In the genomic region with DNA sequence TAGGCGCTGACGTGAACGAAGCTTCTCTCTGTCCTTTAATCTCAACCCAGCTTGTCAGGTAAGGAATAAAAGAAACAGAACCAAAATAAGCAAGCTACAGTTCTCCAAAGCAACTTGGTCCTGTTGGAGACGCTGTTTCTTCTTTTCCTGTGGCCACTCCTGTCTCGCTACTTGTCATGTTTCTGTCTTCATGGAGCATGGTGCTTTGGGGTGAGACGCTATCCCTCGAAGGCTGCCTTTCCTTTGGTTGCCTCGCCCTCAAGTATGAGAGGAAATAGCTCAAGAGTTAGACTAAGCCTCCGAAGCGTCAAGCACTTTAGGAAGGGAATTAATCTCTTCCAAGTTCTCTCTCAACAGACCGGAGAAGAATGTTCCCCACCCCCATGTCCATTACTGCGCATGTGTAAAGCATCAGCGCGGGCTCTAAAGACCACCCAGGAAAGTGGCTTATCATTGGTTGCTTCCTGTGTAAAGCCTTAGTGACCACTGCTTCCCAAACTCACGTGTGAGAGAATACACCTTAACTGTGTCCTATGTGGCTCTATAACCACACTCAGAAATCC, we compare ENCODE assay signal across 10 mouse cellular contexts. TPM values are rescaled to one million over a fixed set of nuclear protein-coding genes. Genes with fewer than 3 reads are reported as not detected.
DNase-seq lines count a peak whose midpoint lies in the region; ATAC-seq and TF ChIP-seq lines count a peak whose summit lies in the region.
"Had no signal": no experiment of that assay in that cellular context is flagged by ENCODE, and none has a peak within 500 bp of the region (broad histone marks: within the 10 kb centered on the region; RNA-seq: fewer than 3 reads in every experiment).

No protein-coding gene starts in this region.

- no peak for TF ChIP-seq CTCF in left cerebral cortex, adult 2 months (IDR thresholded peaks at IDR 0.05)

- intact Hi-C loops in left cerebral cortex, adult 2 months (cut with DNase I): no loop called here
- intact Hi-C loops in left cerebral cortex, postnatal 36 days (cut with DNase I): no loop called here

- TF ChIP-seq POLR2A in limb, embryonic 14.5 days (IDR thresholded peaks at IDR 0.05; ENCODE audit: borderline replicate concordance, extremely low read depth, insufficient read depth, insufficient read length): no peak

- peaks cover 25% of the 10 kb centered on the region for H3K4me1 ChIP-seq in heart, embryonic 11.5 days (ENCODE audit: control insufficient read depth, insufficient read depth, low read length)
- no peaks in the 10 kb centered on the region for H3K4me1 ChIP-seq in limb, embryonic 14.5 days (ENCODE audit: control insufficient read depth, insufficient read depth, low read length)
- peaks cover 27% of the 10 kb centered on the region for H3K4me1 ChIP-seq in stomach, embryonic 14.5 days (ENCODE audit: control insufficient read depth, insufficient read depth, low read length)

- ATAC-seq in heart, embryonic 11.5 days (replicated peaks; ENCODE audit: insufficient number of reproducible peaks, low FRiP score, low TSS enrichment): no peak
- ATAC-seq in limb, embryonic 14.5 days (ENCODE audit: low FRiP score, low read depth): no peak
- peak; percentile 38; the same call in 1 of the 2 replicates for ATAC-seq in stomach, embryonic 14.5 days (ENCODE audit: insufficient number of reproducible peaks, insufficient read depth, low FRiP score, low read depth)
- ATAC-seq in granulocyte monocyte progenitor cell, adult 5-6 weeks (replicated peaks; ENCODE audit: poor library complexity, severe bottlenecking): no peak

- H3K27me3 ChIP-seq in heart, embryonic 11.5 days (ENCODE audit: control insufficient read depth, insufficient read depth, low read length): no peaks in the 10 kb centered on the region
- H3K27me3 ChIP-seq in limb, embryonic 14.5 days (ENCODE audit: control insufficient read depth, insufficient read depth, low read length): no peaks in the 10 kb centered on the region
- no peaks in the 10 kb centered on the region for H3K27me3 ChIP-seq in stomach, embryonic 14.5 days (ENCODE audit: control insufficient read depth, insufficient read depth, low read length)
- H3K27me3 ChIP-seq: limb, embryonic 12.5 days had no signal

- H3K4me2 ChIP-seq in heart, embryonic 11.5 days: peak overlapping the region; percentile 52
- H3K4me2 ChIP-seq in limb, embryonic 14.5 days (replicated peaks; ENCODE audit: low read depth, low read length, severe bottlenecking): no peak overlapping the region
- peak overlapping the region; percentile 31 for H3K4me2 ChIP-seq in stomach, embryonic 14.5 days (replicated peaks; ENCODE audit: low read depth, low read length)
- H3K4me2 ChIP-seq: limb, embryonic 12.5 days had no signal

- H3K27ac ChIP-seq in left cerebral cortex, adult 2 months: peak overlapping the region; percentile 56
- peak overlapping the region; percentile 87 for H3K27ac ChIP-seq in heart, embryonic 11.5 days (ENCODE audit: low read depth, low read length)
- H3K27ac ChIP-seq in limb, embryonic 14.5 days (replicated peaks; ENCODE audit: low read depth, low read length): no peak overlapping the region
- H3K27ac ChIP-seq in stomach, embryonic 14.5 days (ENCODE audit: low read length): peak overlapping the region; percentile 96

- DNase-seq in left cerebral cortex, adult 2 months (ENCODE audit: extremely low spot score in 1 of 2, low spot score in 2 of 2): no peak
- DNase-seq in left cerebral cortex, postnatal 36 days (ENCODE audit: low spot score in 2 of 2): no peak
- DNase-seq in limb, embryonic 14.5 days (ENCODE audit: low spot score): peak; percentile 25
- no peak for DNase-seq in Muller cell, postnatal 12 days (ENCODE audit: inconsistent ontology term)
- DNase-seq in right cerebral cortex, postnatal 25 days: no peak

- no peak overlapping the region for H3K4me3 ChIP-seq in left cerebral cortex, adult 2 months
- peak overlapping the region; percentile 16; the same call in 1 of the 2 replicates for H3K4me3 ChIP-seq in heart, embryonic 11.5 days (ENCODE audit: low read depth, low read length)
- H3K4me3 ChIP-seq in limb, embryonic 14.5 days (replicated peaks; ENCODE audit: low read length): no peak overlapping the region
- H3K4me3 ChIP-seq in stomach, embryonic 14.5 days (ENCODE audit: low read depth, low read length): no peak overlapping the region
- H3K4me3 ChIP-seq: limb, embryonic 12.5 days had no signal

- peak overlapping the region; percentile 56; the same call in 1 of the 2 replicates for H3K9ac ChIP-seq in heart, embryonic 11.5 days (ENCODE audit: low read depth, low read length)
- H3K9ac ChIP-seq in limb, embryonic 14.5 days (ENCODE audit: low read depth, low read length, severe bottlenecking): no peak overlapping the region
- H3K9ac ChIP-seq in stomach, embryonic 14.5 days (replicated peaks; ENCODE audit: low read depth, low read length): no peak overlapping the region
- H3K9ac ChIP-seq: limb, embryonic 12.5 days had no signal

- no peaks in the 10 kb centered on the region for H3K9me3 ChIP-seq in heart, embryonic 11.5 days (replicated peaks; ENCODE audit: control insufficient read depth, low read length)
- no peaks in the 10 kb centered on the region for H3K9me3 ChIP-seq in limb, embryonic 14.5 days (ENCODE audit: control insufficient read depth, low read length)
- H3K9me3 ChIP-seq in stomach, embryonic 14.5 days (ENCODE audit: control insufficient read depth, low read depth, low read length): no peaks in the 10 kb centered on the region
- H3K9me3 ChIP-seq: G1E; limb, embryonic 12.5 days had no signal

- no peaks in the 10 kb centered on the region for H3K36me3 ChIP-seq in heart, embryonic 11.5 days (ENCODE audit: control insufficient read depth, insufficient read depth, low read length)
- H3K36me3 ChIP-seq in limb, embryonic 14.5 days (ENCODE audit: control insufficient read depth, insufficient read depth, low read length): no peaks in the 10 kb centered on the region
- H3K36me3 ChIP-seq in stomach, embryonic 14.5 days (ENCODE audit: control insufficient read depth, insufficient read depth, low read length): no peaks in the 10 kb centered on the region
- H3K36me3 ChIP-seq: G1E; limb, embryonic 12.5 days had no signal

- 28% methylated on average over 15 of the region's 15 CpGs for WGBS in heart, embryonic 11.5 days (ENCODE audit: insufficient replicate concordance)
- 62% methylated on average over 15 of the region's 15 CpGs for WGBS in limb, embryonic 14.5 days
- 39% methylated on average over 15 of the region's 15 CpGs for WGBS in stomach, embryonic 14.5 days

RNA-seq across cellular contexts. Expression of a gene that starts 9.1 kb away (rescaled TPM):
- total RNA-seq in left cerebral cortex, adult 2 months (2021): 1 to 10 TPM; 4.9 to 5.8 TPM
- total RNA-seq in left cerebral cortex, postnatal 36 days (2021): 1 to 10 TPM; 3.6 to 5.0 TPM
- polyA plus RNA-seq in heart, embryonic 11.5 days (2014; fragmentation: Nextera tagmentation; extraction: Ambion mirVana): 85.4 and 91.8 TPM in 2 replicates
- 16.7 and 17.9 TPM in 2 replicates for polyA plus RNA-seq in limb, embryonic 14.5 days (2012; rRNA removed)
- 9.5 and 9.6 TPM in 2 replicates for polyA plus RNA-seq in limb, embryonic 14.5 days (2014; fragmentation: Nextera tagmentation; extraction: Ambion mirVana)
- polyA plus RNA-seq in stomach, embryonic 14.5 days (2014; fragmentation: Nextera tagmentation; extraction: Ambion mirVana): 37.2 and 44.0 TPM in 2 replicates
- 68.0 and 79.0 TPM in 2 replicates for total RNA-seq in granulocyte monocyte progenitor cell, adult 5-6 weeks (2014; fragmentation: Nextera tagmentation)
- total RNA-seq in granulocyte monocyte progenitor cell, adult 5-6 weeks (2017): 99.9 and 116 TPM in 2 replicates

RNA-seq across cellular contexts. Expression of a gene that starts 44.9 kb away (rescaled TPM):
- total RNA-seq in left cerebral cortex, adult 2 months (2021): 10 to 100 TPM; 24.8 to 29.0 TPM
- total RNA-seq in left cerebral cortex, postnatal 36 days (2021): 10 to 100 TPM; 23.4 to 28.2 TPM
- 108 and 109 TPM in 2 replicates for polyA plus RNA-seq in heart, embryonic 11.5 days (2014; fragmentation: Nextera tagmentation; extraction: Ambion mirVana)
- 22.9 and 26.2 TPM in 2 replicates for polyA plus RNA-seq in limb, embryonic 14.5 days (2012; rRNA removed)
- polyA plus RNA-seq in limb, embryonic 14.5 days (2014; fragmentation: Nextera tagmentation; extraction: Ambion mirVana): 68.4 and 70.1 TPM in 2 replicates
- polyA plus RNA-seq in stomach, embryonic 14.5 days (2014; fragmentation: Nextera tagmentation; extraction: Ambion mirVana): 62.0 and 63.4 TPM in 2 replicates
- 133 and 240 TPM in 2 replicates for total RNA-seq in granulocyte monocyte progenitor cell, adult 5-6 weeks (2014; fragmentation: Nextera tagmentation)
- 110 and 206 TPM in 2 replicates for total RNA-seq in granulocyte monocyte progenitor cell, adult 5-6 weeks (2017)

Comparison
In these comparisons a context has a peak if more than half of its experiments do, and no peak if none do; other contexts are left out.
1. RNA of a gene that starts 9.1 kb away (total RNA-seq): 68.0 to 116 TPM in granulocyte monocyte progenitor cell, adult 5-6 weeks; 4.9 to 5.8 TPM in left cerebral cortex, adult 2 months and 3.6 to 5.0 TPM in left cerebral cortex, postnatal 36 days; every median in the first group is over 10 times any median in the second.